13 mouse cellular contexts compared by ENCODE assay signal in the genomic region with DNA sequence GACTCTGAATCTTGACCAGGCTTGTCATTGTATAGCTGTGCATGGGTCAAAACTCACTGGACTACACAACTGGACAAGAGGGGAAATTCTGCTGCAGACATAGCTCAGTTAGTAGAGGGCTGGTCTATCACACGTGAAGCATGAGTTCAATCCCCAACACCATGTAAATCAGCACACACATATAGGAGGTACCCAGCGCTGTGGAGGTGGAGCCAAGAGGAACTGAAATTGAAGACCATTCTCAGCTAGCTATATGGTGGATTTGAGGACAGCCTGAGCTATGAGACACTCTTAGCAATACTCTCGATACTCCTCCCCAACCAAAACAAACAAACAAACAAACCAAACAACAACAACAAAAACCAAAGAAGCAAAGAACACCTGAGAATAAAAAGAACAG.
"Had no signal": no experiment of that assay in that cellular context is flagged by ENCODE, and none has a peak within 500 bp of the region (broad histone marks: within the 10 kb centered on the region; RNA-seq: fewer than 3 reads in every experiment).

No protein-coding gene starts in this region.

- DNase-seq: liver, embryonic 13.5 days; liver, postnatal 0 days; lung, adult 2 months; lung, postnatal 14 days; lung, postnatal 36 days; midbrain, embryonic 14.5 days; retina, postnatal 1 day; right cerebral cortex, postnatal 14 days; thymus, adult 18-20 months; thymus, postnatal 14 days; thymus, postnatal 36 days had no signal

- ATAC-seq: liver, postnatal 0 days; lung, postnatal 0 days; midbrain, embryonic 16.5 days had no signal
